Mouse (Mus musculus): Measurements from ENCODE around the gene Ppp1r32. TPM values are rescaled to one million over a fixed set of nuclear protein-coding genes. Genes with fewer than 3 reads are reported as not detected.

The Ppp1r32 gene
- polyA plus RNA-seq, 1 experiment from 2014 or later: 1.7 TPM

GRCm38 (mm10) chr19:10472958-10473357 lies 9.8 kb downstream of the Ppp1r32 start:
- WGBS: 67% methylated on average over 3 of the region's 3 CpGs
- H3K9me3 ChIP-seq (ENCODE audit: control insufficient read depth, low read length): no peaks in the 10 kb centered on the region
- no peak overlapping the region for H3K4me3 ChIP-seq (ENCODE audit: low read depth, low read length)
- no peak for ATAC-seq (ENCODE audit: low FRiP score)
- no peak overlapping the region for H3K9ac ChIP-seq (ENCODE audit: low read depth, low read length)
- no peaks in the 10 kb centered on the region for H3K27me3 ChIP-seq (ENCODE audit: control insufficient read depth, insufficient read depth, low read length)
- H3K4me1 ChIP-seq (replicated peaks; ENCODE audit: control insufficient read depth, insufficient read depth, low read length): no peaks in the 10 kb centered on the region
- DNase-seq (ENCODE audit: low spot score): no peak
- no peak overlapping the region for H3K4me2 ChIP-seq (replicated peaks; ENCODE audit: low read depth, low read length)
- no peak overlapping the region for H3K27ac ChIP-seq (ENCODE audit: low read depth, low read length)
- no peaks in the 10 kb centered on the region for H3K36me3 ChIP-seq (ENCODE audit: control insufficient read depth, insufficient read depth, low read length)

- Histone ChIP-seq H3K9me3 (ENCODE audit: control insufficient read depth, low read length) (no peaks in the 10 kb centered on the region), H3K4me1 (replicated peaks; ENCODE audit: control insufficient read depth, insufficient read depth, low read length) (no peaks in the 10 kb centered on the region), H3K4me2 (replicated peaks; ENCODE audit: low read depth, low read length) (no peak overlapping the region), H3K27me3 (ENCODE audit: control insufficient read depth, insufficient read depth, low read length) (no peaks in the 10 kb centered on the region), H3K36me3 (ENCODE audit: control insufficient read depth, insufficient read depth, low read length) (no peaks in the 10 kb centered on the region), H3K4me3 (ENCODE audit: low read depth, low read length) (no peak overlapping the region), H3K9ac (ENCODE audit: low read depth, low read length) (no peak overlapping the region), H3K27ac (ENCODE audit: low read depth, low read length) (no peak overlapping the region)
- DNase-seq (ENCODE audit: low spot score) (no peak), ATAC-seq (ENCODE audit: low FRiP score) (no peak)
- 52% methylated on average over 8 of the region's 8 CpGs for WGBS
Observed at GRCm38 (mm10) chr19:10469171-10469658, 13.5 kb downstream of the Ppp1r32 start.

GRCm38 (mm10) chr19:10464427-10464826 lies 18.3 kb downstream of the Ppp1r32 start:
- peaks cover 2% of the 10 kb centered on the region; the same call in 1 of the 2 replicates for H3K4me1 ChIP-seq (replicated peaks; ENCODE audit: control insufficient read depth, insufficient read depth, low read length)
- H3K36me3 ChIP-seq (ENCODE audit: control insufficient read depth, insufficient read depth, low read length): no peaks in the 10 kb centered on the region
- H3K27ac ChIP-seq (ENCODE audit: low read depth, low read length): no peak overlapping the region
- H3K4me2 ChIP-seq (replicated peaks; ENCODE audit: low read depth, low read length): no peak overlapping the region
- H3K4me3 ChIP-seq (ENCODE audit: low read depth, low read length): no peak overlapping the region
- H3K9ac ChIP-seq (ENCODE audit: low read depth, low read length): 0 out of 2 replicates have a peak overlapping the region, but pooled peaks have one; percentile 19
- DNase-seq (ENCODE audit: low spot score) (no peak), ATAC-seq (ENCODE audit: low FRiP score) (no peak)
- H3K27me3 ChIP-seq (ENCODE audit: control insufficient read depth, insufficient read depth, low read length): peaks cover 11% of the 10 kb centered on the region
- 9% methylated on average over 4 of the region's 4 CpGs for WGBS
- no peaks in the 10 kb centered on the region for H3K9me3 ChIP-seq (ENCODE audit: control insufficient read depth, low read length)

DNA sequence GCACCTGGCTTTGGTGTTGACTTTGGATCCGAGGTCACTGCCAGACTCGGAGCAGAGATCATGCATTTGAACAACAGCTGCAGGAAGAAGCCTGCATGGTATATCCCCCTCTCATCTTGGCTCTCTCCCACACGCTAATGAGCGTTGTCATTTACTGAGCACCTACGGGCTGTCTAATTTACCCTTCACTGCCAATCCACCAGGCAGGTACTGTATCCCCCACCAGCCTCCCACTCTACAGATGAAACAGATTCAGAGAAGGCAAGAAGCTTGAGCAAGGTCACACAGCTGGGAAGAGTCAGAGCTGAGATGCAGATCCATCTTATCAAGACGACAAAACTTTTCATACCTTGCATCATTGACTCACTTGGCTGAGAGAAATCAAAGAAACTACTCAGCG lies 21.1 kb downstream of the Ppp1r32 start:
- ATAC-seq (ENCODE audit: low FRiP score): no peak
- WGBS: 50% methylated on average over 7 of the region's 7 CpGs
- H3K27ac ChIP-seq (ENCODE audit: low read depth, low read length): no peak overlapping the region

DNA sequence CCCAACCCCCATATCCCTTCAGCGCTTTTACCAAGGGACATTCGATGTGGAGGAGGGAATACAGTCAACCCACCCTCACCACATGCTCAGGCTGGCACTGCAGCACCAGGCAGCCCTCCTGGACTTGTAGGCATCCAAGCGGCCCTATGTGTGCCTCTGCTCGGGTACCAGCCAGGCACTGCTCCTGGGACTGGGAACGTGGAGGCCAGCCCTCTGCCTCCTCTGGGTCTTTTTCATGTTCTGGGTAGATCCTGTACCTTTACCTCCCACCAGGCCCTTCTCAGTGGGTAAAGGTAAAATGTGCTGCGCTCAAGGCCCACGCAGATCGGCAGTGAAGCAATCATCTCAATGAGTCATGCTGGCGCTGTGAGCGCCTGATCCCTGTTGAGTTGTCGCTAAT lies 22.8 kb downstream of the Ppp1r32 start:
- DNase-seq (ENCODE audit: low spot score) (no peak), ATAC-seq (ENCODE audit: low FRiP score) (no peak)
- H3K9ac ChIP-seq (ENCODE audit: low read depth, low read length): no peak overlapping the region
- no peak overlapping the region for H3K4me3 ChIP-seq (ENCODE audit: low read depth, low read length)
- H3K27ac ChIP-seq (ENCODE audit: low read depth, low read length): no peak overlapping the region
- peaks cover 13% of the 10 kb centered on the region; the same call in 1 of the 2 replicates for H3K4me1 ChIP-seq (replicated peaks; ENCODE audit: control insufficient read depth, insufficient read depth, low read length)
- H3K36me3 ChIP-seq (ENCODE audit: control insufficient read depth, insufficient read depth, low read length): no peaks in the 10 kb centered on the region
- no peak overlapping the region for H3K4me2 ChIP-seq (replicated peaks; ENCODE audit: low read depth, low read length)
- 34% methylated on average over 11 of the region's 11 CpGs for WGBS
- H3K27me3 ChIP-seq (ENCODE audit: control insufficient read depth, insufficient read depth, low read length): peaks cover 48% of the 10 kb centered on the region
- no peaks in the 10 kb centered on the region for H3K9me3 ChIP-seq (ENCODE audit: control insufficient read depth, low read length)

More for the DNA sequence above, 21.1 kb downstream of the Ppp1r32 start:
- Histone ChIP-seq H3K4me2 (replicated peaks; ENCODE audit: low read depth, low read length) (no peak overlapping the region), H3K9me3 (ENCODE audit: control insufficient read depth, low read length) (no peaks in the 10 kb centered on the region), H3K4me3 (ENCODE audit: low read depth, low read length) (no peak overlapping the region), H3K36me3 (ENCODE audit: control insufficient read depth, insufficient read depth, low read length) (no peaks in the 10 kb centered on the region), H3K4me1 (replicated peaks; ENCODE audit: control insufficient read depth, insufficient read depth, low read length) (peaks cover 11% of the 10 kb centered on the region; the same call in 1 of the 2 replicates), H3K9ac (ENCODE audit: low read depth, low read length) (no peak overlapping the region), H3K27me3 (ENCODE audit: control insufficient read depth, insufficient read depth, low read length) (peaks cover 34% of the 10 kb centered on the region)
- no peak for DNase-seq (ENCODE audit: low spot score)

GRCm38 (mm10) chr19:10458096-10458495 lies 24.6 kb downstream of the Ppp1r32 start:
- no peak overlapping the region for H3K9ac ChIP-seq (ENCODE audit: low read depth, low read length)
- H3K27ac ChIP-seq (ENCODE audit: low read depth, low read length): no peak overlapping the region
- H3K36me3 ChIP-seq (ENCODE audit: control insufficient read depth, insufficient read depth, low read length): no peaks in the 10 kb centered on the region
- no peak overlapping the region for H3K4me2 ChIP-seq (replicated peaks; ENCODE audit: low read depth, low read length)
- 34% methylated on average over 8 of the region's 8 CpGs for WGBS
- ATAC-seq (ENCODE audit: low FRiP score): no peak; the same call in 1 of the 2 replicates
- H3K9me3 ChIP-seq (ENCODE audit: control insufficient read depth, low read length): no peaks in the 10 kb centered on the region
- H3K4me1 ChIP-seq (replicated peaks; ENCODE audit: control insufficient read depth, insufficient read depth, low read length): peaks cover 13% of the 10 kb centered on the region; the same call in 1 of the 2 replicates
- peaks cover 48% of the 10 kb centered on the region for H3K27me3 ChIP-seq (ENCODE audit: control insufficient read depth, insufficient read depth, low read length)
- H3K4me3 ChIP-seq (ENCODE audit: low read depth, low read length): 0 out of 2 replicates have a peak overlapping the region, but pooled peaks have one; percentile 43
- no peak for DNase-seq (ENCODE audit: low spot score)

GRCm38 (mm10) chr19:10457484-10457800 lies 25.3 kb downstream of the Ppp1r32 start:
- WGBS: 1% methylated on average over 27 of the region's 34 CpGs
- no peaks in the 10 kb centered on the region for H3K36me3 ChIP-seq (ENCODE audit: control insufficient read depth, insufficient read depth, low read length)
- peak overlapping the region; percentile 95 for H3K4me2 ChIP-seq (replicated peaks; ENCODE audit: low read depth, low read length)
- DNase-seq (ENCODE audit: low spot score) (peak; percentile 94), ATAC-seq (ENCODE audit: low FRiP score) (peak; percentile 95)
- H3K4me3 ChIP-seq (ENCODE audit: low read depth, low read length): peak overlapping the region; percentile 43
- peaks cover 51% of the 10 kb centered on the region for H3K27me3 ChIP-seq (ENCODE audit: control insufficient read depth, insufficient read depth, low read length)
- H3K9ac ChIP-seq (ENCODE audit: low read depth, low read length): no peak overlapping the region
- 0 out of 2 replicates have a peak overlapping the region, but pooled peaks have one; percentile 47 for H3K27ac ChIP-seq (ENCODE audit: low read depth, low read length)
- H3K4me1 ChIP-seq (replicated peaks; ENCODE audit: control insufficient read depth, insufficient read depth, low read length): peaks cover 13% of the 10 kb centered on the region; the same call in 1 of the 2 replicates
- H3K9me3 ChIP-seq (ENCODE audit: control insufficient read depth, low read length): no peaks in the 10 kb centered on the region

- peak; percentile 84 for DNase-seq (ENCODE audit: low spot score)
- H3K4me3 ChIP-seq (ENCODE audit: low read depth, low read length): peak within 1 kb of the TSS; percentile 43
- peak within 1 kb of the TSS; percentile 95 for H3K4me2 ChIP-seq (replicated peaks; ENCODE audit: low read depth, low read length)
- WGBS: under 1% methylated on average over 76 of the region's 96 CpGs
- peaks cover 51% of the 10 kb centered on the region for H3K27me3 ChIP-seq (ENCODE audit: control insufficient read depth, insufficient read depth, low read length)
- H3K9ac ChIP-seq (ENCODE audit: low read depth, low read length): peak within 1 kb of the TSS; percentile 49
- peak within 1 kb of the TSS; percentile 47; the same call in 1 of the 2 replicates for H3K27ac ChIP-seq (ENCODE audit: low read depth, low read length)
- no peaks in the 10 kb centered on the region for H3K9me3 ChIP-seq (ENCODE audit: control insufficient read depth, low read length)
- H3K36me3 ChIP-seq (ENCODE audit: control insufficient read depth, insufficient read depth, low read length): no peaks in the 10 kb centered on the region
- ATAC-seq (ENCODE audit: low FRiP score): peak; percentile 62
- H3K4me1 ChIP-seq (replicated peaks; ENCODE audit: control insufficient read depth, insufficient read depth, low read length): peaks cover 12% of the 10 kb centered on the region; the same call in 1 of the 2 replicates
Observed at GRCm38 (mm10) chr19:10456752-10457483, 25.8 kb downstream of the Ppp1r32 start, which contains the start of gene Lrrc10b. Gene Lrrc10b (minus strand): TSS chr19:10457473.

DNA sequence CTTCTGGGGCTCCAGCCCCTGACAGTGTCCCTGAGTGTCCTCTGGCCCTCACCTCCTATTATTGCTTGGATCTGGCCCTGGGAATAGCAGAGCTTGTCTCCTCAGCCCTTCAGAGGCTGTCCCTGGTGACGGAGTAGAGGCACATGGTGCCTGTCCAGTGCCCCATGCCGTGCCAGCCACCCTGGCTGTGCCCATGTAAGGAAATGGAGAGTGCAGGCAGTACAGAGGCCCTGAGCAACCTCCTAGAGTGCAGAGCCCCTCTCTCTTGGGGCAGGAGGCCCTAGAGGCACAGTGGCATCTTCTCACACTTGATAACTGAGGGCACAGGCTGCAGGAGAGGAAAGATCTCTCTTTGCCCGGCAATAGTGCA lies 27.3 kb downstream of the Ppp1r32 start:
- H3K27ac ChIP-seq (ENCODE audit: low read depth, low read length): no peak overlapping the region
- no peak overlapping the region for H3K9ac ChIP-seq (ENCODE audit: low read depth, low read length)
- no peak overlapping the region for H3K4me3 ChIP-seq (ENCODE audit: low read depth, low read length)
- peaks cover 12% of the 10 kb centered on the region; the same call in 1 of the 2 replicates for H3K4me1 ChIP-seq (replicated peaks; ENCODE audit: control insufficient read depth, insufficient read depth, low read length)
- no peaks in the 10 kb centered on the region for H3K36me3 ChIP-seq (ENCODE audit: control insufficient read depth, insufficient read depth, low read length)
- 67% methylated on average over 3 of the region's 3 CpGs for WGBS
- H3K27me3 ChIP-seq (ENCODE audit: control insufficient read depth, insufficient read depth, low read length): peaks cover 45% of the 10 kb centered on the region
- H3K4me2 ChIP-seq (replicated peaks; ENCODE audit: low read depth, low read length): no peak overlapping the region
- no peak for ATAC-seq (ENCODE audit: low FRiP score)
- no peak for DNase-seq (ENCODE audit: low spot score)
- no peaks in the 10 kb centered on the region for H3K9me3 ChIP-seq (ENCODE audit: control insufficient read depth, low read length)

All from hindbrain, embryonic 11.5 days (tissue).